Mouse (Mus musculus): Measurements from ENCODE around the gene Sec14l5. TPM values are rescaled to one million over a fixed set of nuclear protein-coding genes. Genes with fewer than 3 reads are reported as not detected.

The Sec14l5 gene
- total RNA-seq, 2 experiments from 2014 or later, result 0.10 to 0.18 TPM

DNA sequence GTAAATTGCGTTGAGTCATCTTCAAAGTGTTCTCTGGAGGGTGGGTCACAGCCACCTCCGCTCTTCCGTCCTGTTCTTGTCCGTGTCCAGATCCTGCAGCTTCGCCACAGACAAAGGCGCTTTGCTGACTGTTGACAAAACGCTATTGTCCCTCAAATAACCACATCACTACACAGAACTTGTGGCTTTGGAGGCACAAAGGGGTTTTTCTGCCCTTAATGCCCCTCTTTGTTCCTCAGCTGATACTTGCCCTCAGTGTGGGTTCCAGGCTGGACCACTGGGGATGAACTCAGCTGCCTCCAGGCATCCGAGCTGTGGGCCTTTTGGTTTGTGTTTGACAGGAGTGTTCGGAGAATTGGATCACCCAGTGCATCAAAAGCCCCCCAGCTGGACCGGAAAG is 3.6 kb downstream of the Sec14l5 start:
- DNase-seq, result no peak

DNA sequence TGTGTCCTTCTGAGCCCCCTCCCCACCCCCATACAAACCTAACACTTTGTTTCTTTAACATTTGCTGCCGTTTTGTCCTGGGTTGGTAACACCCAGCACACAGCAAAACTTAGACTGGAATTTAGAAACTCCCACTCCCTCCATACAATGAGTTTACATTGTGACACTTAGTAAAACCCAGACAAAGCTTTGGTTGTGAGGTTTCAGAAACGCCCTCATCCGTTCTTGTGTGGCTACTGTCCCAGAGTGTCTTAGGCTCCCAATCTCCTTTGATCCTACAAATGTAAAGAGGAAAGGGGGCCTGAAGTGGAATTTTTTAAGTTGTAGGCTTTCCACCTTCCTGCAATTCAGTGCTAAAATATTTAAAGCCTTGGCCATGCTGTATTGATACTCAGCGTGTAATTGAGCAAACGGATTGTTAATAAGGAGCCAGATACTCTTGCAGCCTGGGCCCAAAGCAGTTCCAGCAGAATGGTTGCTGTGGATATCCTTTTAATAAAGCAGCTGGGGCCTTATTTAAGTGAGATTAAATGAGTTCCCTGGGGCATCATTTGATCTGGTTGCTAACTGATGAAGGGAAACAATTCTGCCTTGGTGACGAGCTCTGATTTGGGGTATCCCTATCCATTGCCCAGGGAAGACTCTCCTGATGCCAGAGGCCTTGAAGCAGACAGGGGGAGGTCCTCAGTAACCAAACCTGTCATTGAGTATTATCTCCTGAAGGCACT is 6.6 kb downstream of the Sec14l5 start:
- intact Hi-C loops (cut with DNase I), result no loop called here
- DNase-seq, result no peak

More for the DNA sequence above, 3.6 kb downstream of the Sec14l5 start:
- intact Hi-C loops (cut with DNase I), result no loop called here

DNA sequence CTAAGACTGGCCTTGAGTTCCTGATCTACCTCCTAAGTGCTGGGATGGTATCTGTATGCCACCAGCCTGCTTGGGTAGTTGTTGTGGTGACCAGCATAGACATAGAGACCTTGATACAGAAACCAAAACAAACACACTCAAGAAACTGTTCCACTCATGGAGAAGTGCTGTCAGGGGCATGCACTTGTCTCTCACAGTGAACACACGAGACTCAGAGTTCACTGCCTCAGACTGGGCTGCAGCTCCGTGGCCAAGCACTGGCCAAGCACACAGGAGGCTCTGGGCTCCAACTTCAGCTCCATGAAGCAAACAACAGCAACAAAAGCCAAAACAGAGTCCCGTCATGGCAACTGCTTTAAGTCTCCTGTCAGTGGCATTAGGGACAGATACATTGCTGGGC is 8.1 kb downstream of the Sec14l5 start:
- DNase-seq, result no peak
- intact Hi-C loops (cut with DNase I), result no loop called here

DNA sequence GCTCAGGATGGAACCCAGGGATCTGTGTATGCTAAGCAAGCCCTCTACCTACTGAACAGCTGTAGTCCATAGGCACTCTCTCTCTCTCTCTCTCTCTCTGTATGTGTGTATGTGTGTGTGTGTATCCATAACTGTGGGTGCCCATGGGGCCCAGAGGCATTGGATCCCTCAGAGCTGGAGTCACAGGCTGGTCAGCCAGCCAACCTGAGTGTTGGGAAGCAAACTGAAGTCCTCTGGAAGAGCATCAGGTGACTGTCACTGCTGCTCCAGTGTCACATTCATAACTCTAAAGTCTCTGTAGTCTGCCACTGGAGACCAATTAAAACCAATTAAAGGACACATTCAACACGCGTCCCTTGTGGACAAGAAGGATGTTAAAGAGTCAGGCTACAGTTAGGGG is 9.6 kb downstream of the Sec14l5 start:
- intact Hi-C loops (cut with DNase I), result no loop called here
- DNase-seq, result no peak

DNA sequence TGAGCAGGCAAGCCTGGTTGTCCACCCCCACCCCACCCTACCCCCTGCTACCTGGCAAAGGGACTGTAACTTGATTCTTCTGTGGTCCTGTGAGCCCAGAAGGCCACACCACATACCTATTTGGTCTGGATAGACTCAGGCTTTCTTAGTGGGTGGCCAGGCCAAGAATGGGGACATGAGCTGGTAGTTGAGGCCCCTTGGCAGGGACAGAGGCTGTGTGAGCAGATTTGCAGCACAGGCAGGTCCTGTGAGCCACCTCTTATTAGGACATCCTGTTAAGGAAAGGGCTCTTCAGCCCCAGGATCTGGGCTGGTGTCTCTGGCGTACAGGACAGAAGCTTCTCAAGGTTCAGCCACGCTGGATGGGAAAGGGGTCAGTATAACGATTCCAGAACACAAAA is 10.2 kb downstream of the Sec14l5 start:
- no peak for DNase-seq
- intact Hi-C loops (cut with DNase I), result no loop called here

DNA sequence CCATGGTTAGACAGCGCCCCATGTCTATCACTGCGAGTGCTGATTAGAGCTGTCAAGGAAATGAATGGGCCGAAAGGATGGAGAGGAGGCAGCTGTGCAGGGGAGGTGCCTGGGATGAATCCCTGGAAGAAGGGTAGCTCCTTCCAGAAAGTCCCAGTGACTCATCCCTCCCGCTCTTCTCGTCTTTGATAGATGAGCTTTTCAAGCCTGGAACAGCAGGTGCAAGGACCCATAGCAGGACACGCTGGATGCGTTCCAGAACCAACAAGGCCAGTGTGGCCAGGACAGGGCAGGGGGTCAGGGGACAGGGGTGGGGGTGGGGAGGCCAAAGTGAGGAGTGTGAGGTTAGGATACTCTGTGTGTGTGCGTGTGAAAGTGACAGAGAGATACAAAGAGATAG is 12.3 kb downstream of the Sec14l5 start:
- intact Hi-C loops (cut with DNase I), result no loop called here
- no peak for DNase-seq

DNA sequence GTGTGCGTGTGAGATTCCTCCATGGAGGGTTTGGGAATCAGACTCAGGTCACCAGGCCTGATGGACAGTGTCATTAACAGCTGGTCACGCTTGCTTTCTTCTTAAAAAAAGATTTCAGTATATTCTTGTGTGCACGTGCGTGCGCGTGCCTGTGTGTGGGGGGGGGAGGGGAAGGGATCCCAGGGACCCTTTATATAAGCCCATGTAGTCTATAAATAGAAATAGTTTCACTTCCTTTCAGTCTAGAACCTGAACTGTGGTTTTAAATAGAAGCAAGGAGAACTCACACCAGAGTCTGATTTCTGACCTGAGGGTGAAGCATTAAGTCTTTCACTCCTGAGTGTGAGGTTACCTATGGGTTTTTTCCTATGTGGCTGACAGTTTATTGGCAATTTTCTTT is 17.4 kb downstream of the Sec14l5 start:
- intact Hi-C loops (cut with DNase I), result no loop called here
- DNase-seq, result no peak

DNA sequence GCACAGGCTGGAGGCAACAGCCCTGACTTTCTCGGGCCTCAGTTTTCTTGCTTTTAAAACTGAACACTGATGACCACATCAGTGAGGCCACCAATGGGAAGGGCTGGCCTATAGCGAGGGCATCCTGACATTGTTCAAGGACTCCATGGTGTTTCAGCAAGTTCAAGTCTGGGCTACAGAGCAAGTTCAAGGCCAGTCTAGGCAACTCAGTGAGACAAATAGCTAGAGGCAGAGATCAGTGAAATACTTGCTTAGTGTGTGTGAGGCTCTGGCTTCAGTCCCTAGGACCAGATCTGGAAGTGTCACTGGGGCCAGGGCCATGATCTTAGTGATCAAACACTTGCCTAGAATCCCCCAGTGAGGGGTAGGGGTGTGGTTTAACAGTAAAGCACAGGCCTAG is 21.1 kb downstream of the Sec14l5 start:
- no peak for DNase-seq
- intact Hi-C loops (cut with DNase I), result no loop called here

DNA sequence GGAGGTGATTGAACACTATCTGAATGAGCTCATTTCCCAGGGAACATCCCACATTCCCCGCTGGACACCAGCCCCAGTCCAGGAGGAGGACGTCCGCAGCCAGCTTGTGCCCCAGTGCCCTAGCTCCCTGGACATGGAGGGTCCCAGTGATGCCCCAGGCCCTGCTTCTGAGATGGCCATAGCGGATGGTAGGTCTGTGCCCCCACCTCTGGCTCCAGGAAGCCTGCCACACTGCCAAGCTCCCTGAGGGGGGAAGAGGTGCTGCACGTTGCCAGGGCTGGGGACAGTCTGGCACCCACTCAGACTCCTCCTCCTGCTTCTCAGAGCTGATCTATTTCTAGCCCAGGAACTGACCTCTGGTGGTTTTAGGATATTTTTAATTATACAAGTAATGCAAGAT is 21.9 kb downstream of the Sec14l5 start:
- peak; percentile 32 for DNase-seq
- intact Hi-C loops (cut with DNase I), result no loop called here

DNA sequence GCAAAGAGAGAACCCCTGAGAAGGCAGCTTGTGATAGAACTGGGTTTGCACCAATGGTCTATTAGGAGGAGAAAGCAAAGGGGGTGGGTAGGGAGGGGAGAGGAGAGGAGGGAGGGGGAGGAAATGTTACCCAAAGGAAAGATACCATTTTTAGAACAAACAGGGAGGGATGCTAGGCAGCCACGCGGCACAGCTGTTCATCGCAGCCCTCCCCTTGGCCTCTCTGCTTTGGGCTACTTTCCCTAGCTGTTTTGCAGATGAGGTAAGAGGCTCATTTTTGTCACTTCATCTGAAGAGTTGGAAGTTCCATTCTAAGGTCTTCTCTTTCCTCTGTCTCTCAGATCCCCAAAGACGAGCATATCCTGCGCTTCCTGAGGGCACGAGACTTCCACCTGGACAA is 25.7 kb downstream of the Sec14l5 start:
- intact Hi-C loops (cut with DNase I), result no loop called here
- no peak for DNase-seq

DNA sequence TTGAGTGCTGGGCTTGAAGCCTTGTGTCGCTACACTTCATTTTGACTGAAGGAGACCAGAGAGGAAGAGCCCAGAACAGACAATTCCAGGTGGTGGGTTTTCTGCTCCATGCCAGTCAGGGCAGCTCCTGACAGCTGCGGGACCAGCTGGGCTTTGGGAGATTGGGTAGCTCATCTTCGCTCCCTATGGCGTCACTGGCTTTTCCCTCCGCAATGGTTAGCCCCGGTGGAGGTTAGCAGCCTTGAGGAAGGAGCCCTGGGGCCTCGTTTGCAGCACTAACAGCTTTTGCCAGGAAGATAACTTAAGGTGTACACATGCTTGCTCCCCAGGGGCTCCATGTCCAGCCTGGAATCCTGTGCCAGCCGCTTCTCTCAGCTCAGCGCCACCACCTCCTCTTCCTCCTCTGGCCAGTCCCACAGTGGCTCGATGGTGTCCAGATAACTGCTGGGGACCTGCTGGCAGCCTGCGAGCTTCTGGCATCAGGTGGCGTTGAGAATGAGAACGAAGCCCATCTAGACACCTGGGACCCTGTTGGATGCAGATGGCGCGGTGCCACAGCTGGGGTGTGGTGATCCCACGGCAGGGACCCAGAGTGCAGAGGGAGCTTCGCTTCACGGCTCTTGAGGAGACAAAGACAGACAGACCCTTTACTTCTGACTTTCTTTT is 36.5 kb downstream of the Sec14l5 start:
- DNase-seq, result peak; percentile 66
- intact Hi-C loops (cut with DNase I), result no loop called here

DNA sequence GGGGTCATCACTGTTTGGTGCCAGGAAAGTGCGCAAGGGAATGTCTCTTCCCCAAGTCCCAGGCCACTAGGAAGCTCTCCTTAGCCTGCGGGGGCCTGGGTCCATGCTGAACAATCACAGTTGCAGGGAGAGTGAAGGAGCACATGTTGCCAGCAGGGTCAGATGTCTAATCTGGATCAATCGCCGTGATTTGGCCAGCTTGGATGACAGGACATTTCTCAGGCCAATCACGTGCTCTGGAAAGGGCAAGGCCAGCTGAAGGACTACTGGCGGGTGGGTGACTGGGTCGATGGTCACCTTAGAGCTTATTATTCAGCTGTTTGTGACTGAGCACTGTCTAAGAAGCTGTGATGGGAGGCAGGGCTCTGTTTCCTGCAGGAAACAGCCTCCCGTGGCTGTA is 37.2 kb downstream of the Sec14l5 start:
- intact Hi-C loops (cut with DNase I), result no loop called here
- no peak for DNase-seq

DNA sequence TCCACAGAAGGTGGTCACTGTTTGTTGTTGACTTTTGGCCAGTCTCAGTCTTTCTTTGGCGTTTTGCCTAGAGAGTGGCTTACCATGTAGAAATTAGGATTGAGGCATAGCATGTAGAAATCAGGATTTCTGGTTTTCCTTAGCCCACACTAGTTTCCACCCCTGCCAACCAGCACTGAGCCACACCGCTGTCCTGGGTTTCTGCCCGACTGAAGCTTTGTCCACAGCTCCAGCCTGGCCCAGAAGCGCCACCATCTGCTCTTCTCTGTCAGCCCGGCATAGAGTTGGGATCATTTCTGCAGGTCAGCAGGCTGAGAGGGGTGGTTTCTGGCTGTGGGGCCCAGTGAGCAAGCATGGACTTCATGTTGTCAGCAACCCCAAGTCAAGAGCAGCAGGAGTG is 38.0 kb downstream of the Sec14l5 start:
- DNase-seq, result peak; percentile 79
- intact Hi-C loops (cut with DNase I), result no loop called here

DNA sequence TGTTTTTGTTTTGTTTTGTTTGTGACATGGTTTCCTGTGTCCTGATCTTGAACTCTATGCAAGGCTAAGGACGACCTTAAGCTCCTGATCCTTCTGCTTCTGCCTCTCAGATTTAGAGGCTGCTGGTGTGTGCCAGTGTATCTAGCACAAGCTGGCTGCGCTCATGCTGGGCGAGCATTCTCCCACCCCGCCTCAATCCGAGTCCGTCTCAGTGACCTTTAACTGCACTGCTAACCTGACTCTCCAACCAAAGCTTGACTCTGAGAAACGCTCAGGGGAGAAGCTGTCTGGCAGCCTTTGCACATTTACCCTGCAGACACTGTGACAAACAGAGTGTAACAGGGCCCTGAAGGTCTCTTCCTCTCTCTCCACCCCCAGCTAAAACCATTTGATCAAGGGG is 38.8 kb downstream of the Sec14l5 start:
- DNase-seq, result no peak
- intact Hi-C loops (cut with DNase I), result no loop called here

DNA sequence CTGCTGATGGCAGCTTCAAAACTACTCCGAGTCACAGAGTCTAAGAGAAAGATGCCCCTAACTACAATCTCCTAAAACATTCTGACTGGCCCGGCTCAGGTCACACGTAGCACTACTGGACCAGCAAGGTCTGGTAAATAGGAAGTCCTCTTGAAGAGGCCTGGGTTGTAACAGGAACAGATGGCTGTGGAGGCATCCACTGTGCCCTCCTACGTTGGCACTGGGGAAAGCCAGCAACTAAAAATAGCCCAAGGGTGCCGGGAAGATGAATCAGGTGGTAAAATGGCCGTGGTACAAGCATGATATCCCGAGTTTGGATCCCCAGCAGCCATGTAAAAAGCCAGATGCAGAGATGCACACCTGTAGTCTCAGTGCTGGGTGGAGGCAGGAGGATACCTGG is 39.3 kb downstream of the Sec14l5 start:
- DNase-seq, result no peak
- intact Hi-C loops (cut with DNase I), result no loop called here

DNA sequence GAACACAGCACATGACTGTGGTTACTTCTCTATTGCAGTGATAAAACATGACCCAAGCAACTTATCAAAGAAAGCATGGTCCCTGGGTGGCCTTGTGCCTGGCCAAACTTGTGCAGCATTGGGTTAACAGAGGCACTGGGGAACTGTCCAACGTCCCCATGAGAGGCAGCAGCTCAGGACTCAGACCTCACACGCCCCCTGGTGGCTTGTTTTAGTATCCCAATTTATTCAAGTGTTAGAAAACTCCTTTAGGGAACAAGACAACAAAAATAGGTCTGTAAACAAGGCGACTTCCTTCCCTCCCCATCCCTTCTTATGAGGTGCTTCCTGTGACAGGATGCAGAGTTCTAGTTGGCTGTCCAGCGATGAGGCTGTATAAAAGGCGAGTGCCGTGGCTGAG is 48.2 kb downstream of the Sec14l5 start:
- intact Hi-C loops (cut with DNase I), result no loop called here
- peak; percentile 69 for DNase-seq

DNA sequence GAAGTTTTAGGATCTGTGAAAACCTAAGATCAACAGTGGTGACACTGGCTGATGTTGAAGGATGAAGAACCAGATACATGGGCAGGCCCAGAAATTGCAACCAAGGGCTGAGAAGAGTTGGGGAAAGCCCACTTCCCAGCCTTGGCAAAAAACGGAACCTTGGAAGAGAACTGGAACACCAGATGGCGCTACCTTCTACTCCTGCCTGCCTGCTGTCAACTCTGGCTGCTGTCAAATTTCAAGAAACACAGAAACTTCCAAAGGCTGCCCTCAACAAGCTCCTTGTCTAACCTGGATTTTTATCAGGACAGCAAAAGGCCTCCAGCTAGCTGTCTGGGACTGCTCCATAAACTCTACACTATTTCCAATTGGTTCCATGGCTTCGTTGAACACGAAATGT is 55.8 kb downstream of the Sec14l5 start:
- DNase-seq, result peak; percentile 39

DNA sequence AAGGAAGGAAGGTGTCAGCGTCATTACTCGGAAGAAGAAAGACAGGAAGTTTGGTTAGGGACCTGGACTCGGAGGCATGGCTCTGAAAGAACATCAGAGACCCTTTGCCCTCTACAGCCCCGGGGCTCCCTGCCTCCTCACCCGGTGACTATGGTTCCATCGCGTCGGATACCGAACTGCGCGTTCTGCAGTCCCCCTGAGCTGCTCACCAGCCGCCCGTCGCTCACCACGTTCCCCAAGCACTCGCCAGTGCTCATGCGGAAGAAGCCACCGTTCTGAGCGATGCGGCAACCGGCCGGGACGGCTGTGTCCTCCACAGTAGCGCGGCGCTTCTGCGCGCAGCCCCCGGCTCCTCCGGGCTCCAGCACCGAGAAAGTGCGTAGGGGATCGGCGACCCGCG is 56.3 kb downstream of the Sec14l5 start:
- DNase-seq, result no peak
- intact Hi-C loops (cut with DNase I), result no loop called here

More for the DNA sequence above, 55.8 kb downstream of the Sec14l5 start:
- intact Hi-C loops (cut with DNase I), result no loop called here

DNA sequence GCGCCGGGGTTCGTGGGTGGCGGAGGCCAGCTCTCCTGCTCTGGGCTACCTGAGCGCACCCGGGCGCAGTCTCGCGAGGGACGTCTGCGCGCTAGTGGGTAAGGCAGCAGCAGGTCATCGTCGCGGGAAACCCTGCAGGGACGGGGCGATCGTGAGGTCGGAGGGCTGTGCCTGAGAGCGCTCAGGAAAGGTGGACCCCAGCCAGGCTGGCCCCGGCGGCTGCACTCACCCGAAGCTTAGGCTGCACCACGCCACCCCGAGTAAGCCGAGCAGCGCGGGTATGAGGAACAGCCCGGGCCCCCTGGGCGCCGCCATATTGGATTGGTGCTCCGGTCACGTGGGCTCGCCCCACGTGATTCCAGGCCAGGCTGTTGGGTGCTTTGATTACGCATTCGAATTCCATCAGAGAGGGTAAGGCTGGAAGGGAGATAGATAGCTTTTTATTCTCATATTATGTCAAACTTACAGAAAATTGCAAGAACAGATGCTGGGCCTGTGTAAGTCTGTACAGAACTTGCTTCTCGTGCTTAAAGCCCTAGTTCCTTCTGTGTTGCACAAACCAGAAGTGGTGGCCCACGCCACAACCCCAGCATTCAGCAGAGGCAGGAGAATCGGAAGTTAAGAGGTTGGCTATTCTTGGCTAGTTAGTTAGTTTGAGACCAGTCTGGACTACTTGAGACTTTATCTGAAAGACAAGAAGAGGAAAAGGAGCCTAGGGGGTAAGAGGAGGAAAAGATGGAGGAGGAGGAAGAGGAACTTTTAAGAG is 56.9 kb downstream of the Sec14l5 start, which contains the start of gene Nagpa:
TSS of gene Nagpa (minus strand) at position 345 of the 766 bp plus-strand sequence.
- peak; percentile 86 for DNase-seq
- intact Hi-C loops (cut with DNase I), result no loop called here

DNA sequence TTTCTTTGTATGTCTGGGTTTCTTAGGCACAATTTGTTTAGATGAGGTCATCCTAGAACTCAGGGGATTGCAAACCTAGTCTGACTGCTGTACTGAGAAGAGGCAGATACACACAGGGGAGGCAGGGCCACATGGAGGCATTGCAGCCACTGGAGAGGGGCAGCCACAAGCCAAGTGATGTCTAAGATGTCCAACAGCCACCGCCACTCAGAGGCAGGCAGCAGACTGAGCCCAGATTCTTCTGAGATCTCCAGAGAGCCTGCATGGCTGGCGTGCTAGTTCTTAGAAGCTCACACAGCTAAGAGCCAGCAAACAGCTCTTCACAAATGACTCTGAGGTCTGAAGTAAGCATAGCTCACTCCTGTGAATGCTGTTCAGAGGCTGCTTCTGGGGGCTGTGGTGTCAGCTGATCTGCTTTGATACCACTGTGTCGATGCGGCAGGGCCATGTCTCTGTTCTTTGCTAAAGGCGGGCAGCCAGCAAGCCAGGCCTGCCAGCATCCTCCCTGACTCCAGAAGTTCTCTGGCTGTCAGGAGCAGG is 58.6 kb downstream of the Sec14l5 start:
- no peak for DNase-seq
- intact Hi-C loops (cut with DNase I), result no loop called here

DNA sequence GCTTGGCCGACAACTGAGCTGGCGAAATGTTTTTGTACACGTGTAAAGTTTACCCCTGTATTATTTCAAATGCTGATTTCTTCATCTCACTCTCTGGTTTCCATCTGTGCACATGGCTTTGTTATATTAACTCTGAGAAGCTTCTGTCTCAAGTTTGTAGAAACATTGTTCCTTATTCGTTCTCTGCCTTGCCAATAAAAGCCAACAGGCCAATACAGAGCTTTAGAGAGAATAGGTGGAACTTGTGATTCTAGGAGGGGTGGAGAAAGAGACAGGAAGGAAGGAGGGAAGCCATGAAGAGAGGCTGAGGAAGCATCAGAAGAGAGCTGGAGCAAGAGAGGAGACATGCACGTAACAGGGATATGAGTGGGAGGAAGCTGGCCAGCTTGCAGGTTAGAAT is 59.1 kb downstream of the Sec14l5 start:
- intact Hi-C loops (cut with DNase I), result no loop called here
- DNase-seq, result no peak

DNA sequence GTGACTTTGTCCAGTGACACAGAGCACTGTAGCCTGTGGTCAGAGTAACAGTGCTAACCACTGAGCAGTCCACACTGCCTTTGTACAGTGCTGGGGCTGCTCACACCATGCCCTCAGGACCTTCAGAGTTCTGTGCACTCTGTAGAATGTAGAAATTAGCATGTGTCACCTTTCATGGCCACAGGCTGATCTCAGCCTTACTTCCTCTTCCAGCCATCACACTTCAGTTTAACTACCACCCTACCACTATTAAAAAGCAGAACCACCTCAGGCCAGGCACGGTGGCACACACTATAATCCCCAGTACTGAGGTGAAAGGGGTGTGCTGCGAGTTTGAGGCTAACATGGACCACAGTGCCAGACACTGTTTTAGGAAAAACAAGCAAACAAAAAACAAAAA is 63.5 kb downstream of the Sec14l5 start:
- intact Hi-C loops (cut with DNase I), result no loop called here

More for the DNA sequence above, 63.5 kb downstream of the Sec14l5 start:
- DNase-seq, result no peak

Measured in left cerebral cortex, postnatal 4 days (tissue).